Mouse (Mus musculus) liver, postnatal 0 days (tissue): Measurements from ENCODE around the gene Tcf20.

Experiments used
- CTCF ChIP-seq: sonication (generic); IDR thresholded peaks from 2 replicates; pipeline ENCODE4 v1.5.1; 2016; ENCODE audit warnings: antibody characterized with exemption, low read depth
- EP300 ChIP-seq: IDR thresholded peaks from 2 replicates; pipeline ENCODE4 v1.6.1; 2016; ENCODE audit warnings: antibody characterized with exemption, low read depth, mild to moderate bottlenecking

- TF ChIP-seq EP300: no peak
- TF ChIP-seq CTCF: no peak
Measured at GRCm38 (mm10) chr15:82989190-82989704, 1.6 kb upstream of the Tcf20 start.
